Comparison of ENCODE assay signal across 14 mouse cellular contexts in the genomic region with DNA sequence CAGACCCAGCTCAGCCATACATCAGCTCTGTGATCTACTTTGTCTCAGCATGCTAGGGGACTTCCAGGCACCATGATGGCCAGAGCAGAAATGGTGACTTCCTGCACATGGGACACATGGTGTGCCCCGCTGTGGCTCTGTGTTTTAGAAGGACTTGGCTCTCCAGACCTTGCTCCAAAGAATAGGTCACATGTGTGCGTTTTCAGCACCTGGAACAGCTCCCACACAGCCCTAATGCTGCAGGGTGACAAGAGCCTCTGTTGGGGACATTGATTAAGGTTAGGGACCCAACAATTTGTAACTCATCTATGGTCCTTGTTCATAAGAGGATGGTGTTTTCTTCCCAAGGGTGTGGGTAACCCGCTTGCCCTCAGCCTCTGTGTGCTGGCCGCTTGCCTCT. TPM values are rescaled to one million over a fixed set of nuclear protein-coding genes. Genes with fewer than 3 reads are reported as not detected.
DNase-seq lines count a peak whose midpoint lies in the region; ATAC-seq and TF ChIP-seq lines count a peak whose summit lies in the region.
"Had no signal": no experiment of that assay in that cellular context is flagged by ENCODE, and none has a peak within 500 bp of the region (broad histone marks: within the 10 kb centered on the region; RNA-seq: fewer than 3 reads in every experiment).

No protein-coding gene starts in this region.

- H3K4me1 ChIP-seq in hindbrain, embryonic 10.5 days (replicated peaks), result no peaks in the 10 kb centered on the region
- H3K4me1 ChIP-seq in hindbrain, postnatal 0 days (ENCODE audit: insufficient read depth, low read length), result no peaks in the 10 kb centered on the region
- H3K4me1 ChIP-seq: lung, embryonic 15.5 days; stomach, embryonic 15.5 days had no signal

- DNase-seq in hindbrain, embryonic 10.5 days (ENCODE audit: low spot score), result peak; percentile 39
- no peak for DNase-seq in hindbrain, postnatal 0 days (ENCODE audit: low spot score)
- peak; percentile 64 for DNase-seq in 416B (ENCODE audit: low read depth)
- peak; percentile 81 for DNase-seq in adipocyte (ENCODE audit: low spot score)
- DNase-seq in spleen, postnatal 14 days (ENCODE audit: low spot score in 2 of 2), result no peak
- no peak for DNase-seq in right cerebral cortex, postnatal 10 days (ENCODE audit: low spot score in 2 of 2)
- no peak for DNase-seq in frontal cortex, postnatal 36 days (ENCODE audit: low spot score in 2 of 2)
- DNase-seq: cerebellum, adult 9-11 months had no signal

- H3K36me3 ChIP-seq in hindbrain, embryonic 10.5 days, result no peaks in the 10 kb centered on the region
- H3K36me3 ChIP-seq in hindbrain, postnatal 0 days (ENCODE audit: insufficient read depth, low read length), result no peaks in the 10 kb centered on the region
- H3K36me3 ChIP-seq: lung, embryonic 15.5 days; stomach, embryonic 15.5 days had no signal

- no peak for ATAC-seq in hindbrain, postnatal 0 days
- peak; percentile 56 to 75 for ATAC-seq in hematopoietic stem cell, adult 5-6 weeks (replicated peaks in 1 of 2; ENCODE audit: insufficient read depth in 1 of 2, low FRiP score in 2 of 2, low TSS enrichment in 1 of 2, low read depth in 1 of 2, poor library complexity in 2 of 2, severe bottlenecking in 2 of 2)

- no peaks in the 10 kb centered on the region for H3K27me3 ChIP-seq in hindbrain, embryonic 10.5 days (ENCODE audit: insufficient read depth, poor library complexity, severe bottlenecking)
- no peaks in the 10 kb centered on the region for H3K27me3 ChIP-seq in hindbrain, postnatal 0 days (ENCODE audit: insufficient read depth, low read length)
- H3K27me3 ChIP-seq: lung, embryonic 15.5 days; stomach, embryonic 15.5 days had no signal

- no peaks in the 10 kb centered on the region for H3K9me3 ChIP-seq in hindbrain, embryonic 10.5 days
- H3K9me3 ChIP-seq in hindbrain, postnatal 0 days (ENCODE audit: low read length), result no peaks in the 10 kb centered on the region
- H3K9me3 ChIP-seq: lung, embryonic 15.5 days; stomach, embryonic 15.5 days had no signal

- H3K9ac ChIP-seq in hindbrain, postnatal 0 days (replicated peaks; ENCODE audit: low read length), result no peak overlapping the region
- H3K9ac ChIP-seq: lung, embryonic 15.5 days; stomach, embryonic 15.5 days had no signal

- H3K27ac ChIP-seq in hindbrain, embryonic 10.5 days, result no peak overlapping the region
- H3K27ac ChIP-seq in hindbrain, postnatal 0 days, result no peak overlapping the region
- H3K27ac ChIP-seq: lung, embryonic 15.5 days; stomach, embryonic 15.5 days had no signal

- H3K4me3 ChIP-seq in hindbrain, embryonic 10.5 days, result no peak overlapping the region
- no peak overlapping the region for H3K4me3 ChIP-seq in hindbrain, postnatal 0 days (ENCODE audit: low read length)
- H3K4me3 ChIP-seq: lung, embryonic 15.5 days; stomach, embryonic 15.5 days had no signal

- 54% methylated on average over 4 of the region's 4 CpGs for WGBS in hindbrain, embryonic 10.5 days
- WGBS in hindbrain, postnatal 0 days, result 52% methylated on average over 4 of the region's 4 CpGs

- no peak for TF ChIP-seq CTCF in hindbrain, postnatal 0 days (IDR thresholded peaks at IDR 0.05; ENCODE audit: low read depth)

- H3K4me2 ChIP-seq in hindbrain, postnatal 0 days (ENCODE audit: low read depth, low read length), result no peak overlapping the region
- H3K4me2 ChIP-seq: lung, embryonic 15.5 days; stomach, embryonic 15.5 days had no signal

RNA-seq across cellular contexts. Expression of a gene that starts 13.2 kb away (rescaled TPM):
- polyA plus RNA-seq in hindbrain, embryonic 10.5 days (2016; fragmentation: Nextera tagmentation; extraction: Ambion mirVana), result 0.27 and 0.56 TPM in 2 replicates
- total RNA-seq in hindbrain, postnatal 0 days (2014; rRNA removed), result 1.6 and 5.9 TPM in 2 replicates
- 4.3 and 4.6 TPM in 2 replicates for polyA plus RNA-seq in hindbrain, postnatal 0 days (2015; fragmentation: Nextera tagmentation; extraction: Ambion mirVana)
- total RNA-seq in hematopoietic stem cell, adult 5-6 weeks (2017), result not detected in 2 replicates
- total RNA-seq: neutrophil, adult 5-6 weeks had no signal

RNA-seq across cellular contexts. Expression of a gene that starts 43.3 kb away (rescaled TPM):
- polyA plus RNA-seq in hindbrain, embryonic 10.5 days (2016; fragmentation: Nextera tagmentation; extraction: Ambion mirVana), result 0.02 TPM in 1 of 2 replicates, not detected in the other
- not detected in 2 replicates for total RNA-seq in hindbrain, postnatal 0 days (2014; rRNA removed)
- not detected in 2 replicates for polyA plus RNA-seq in hindbrain, postnatal 0 days (2015; fragmentation: Nextera tagmentation; extraction: Ambion mirVana)
- not detected in 2 replicates for total RNA-seq in hematopoietic stem cell, adult 5-6 weeks (2017)
- total RNA-seq: neutrophil, adult 5-6 weeks had no signal
- polyA plus RNA-seq: gonadal fat pad, adult 2 months; large intestine, adult 2 months; lung, embryonic 15.5 days; stomach, embryonic 15.5 days had no signal

RNA-seq across cellular contexts. Expression of a gene that starts 46.1 kb away (rescaled TPM):
- 12.9 and 15.8 TPM in 2 replicates for polyA plus RNA-seq in hindbrain, embryonic 10.5 days (2016; fragmentation: Nextera tagmentation; extraction: Ambion mirVana)
- total RNA-seq in hindbrain, postnatal 0 days (2014; rRNA removed), result 89.0 and 91.2 TPM in 2 replicates
- 77.9 and 78.4 TPM in 2 replicates for polyA plus RNA-seq in hindbrain, postnatal 0 days (2015; fragmentation: Nextera tagmentation; extraction: Ambion mirVana)
- total RNA-seq in hematopoietic stem cell, adult 5-6 weeks (2017), result 14.1 and 17.4 TPM in 2 replicates
- total RNA-seq: neutrophil, adult 5-6 weeks had no signal

RNA-seq across cellular contexts. Expression of a gene that starts 51.5 kb away (rescaled TPM):
- 0.18 TPM in 1 of 2 replicates, not detected in the other for polyA plus RNA-seq in hindbrain, embryonic 10.5 days (2016; fragmentation: Nextera tagmentation; extraction: Ambion mirVana)
- not detected in 2 replicates for total RNA-seq in hindbrain, postnatal 0 days (2014; rRNA removed)
- polyA plus RNA-seq in hindbrain, postnatal 0 days (2015; fragmentation: Nextera tagmentation; extraction: Ambion mirVana), result not detected in 2 replicates
- total RNA-seq in hematopoietic stem cell, adult 5-6 weeks (2017), result not detected in 2 replicates
- total RNA-seq: neutrophil, adult 5-6 weeks had no signal
- polyA plus RNA-seq: lung, embryonic 15.5 days had no signal

Comparison
In these comparisons a context has a peak if more than half of its experiments do, and no peak if none do; other contexts are left out.
1. DNase-seq: peak in hindbrain, embryonic 10.5 days (single experiment), 416B (single experiment) and adipocyte (single experiment); none in hindbrain, postnatal 0 days (single experiment), spleen, postnatal 14 days (0 of 2), right cerebral cortex, postnatal 10 days (0 of 2) and frontal cortex, postnatal 36 days (0 of 2).